Mouse (Mus musculus) CH12F3 (cell line): ENCODE measurements around the gene Fgd3.

Experiments used
- in situ Hi-C: fragments of 300-500 bp; cut with MboI; formaldehyde crosslinking; loops from 2 replicates; pipeline ENCODE4 v1.14.3; 2020; ENCODE audit warnings: low sequenced_read_pairs

Gene Fgd3

GRCm38 (mm10) chr13:49218651-49219050 lies 101.5 kb downstream of the Fgd3 start:
- in situ Hi-C loops: no loop called here

DNA sequence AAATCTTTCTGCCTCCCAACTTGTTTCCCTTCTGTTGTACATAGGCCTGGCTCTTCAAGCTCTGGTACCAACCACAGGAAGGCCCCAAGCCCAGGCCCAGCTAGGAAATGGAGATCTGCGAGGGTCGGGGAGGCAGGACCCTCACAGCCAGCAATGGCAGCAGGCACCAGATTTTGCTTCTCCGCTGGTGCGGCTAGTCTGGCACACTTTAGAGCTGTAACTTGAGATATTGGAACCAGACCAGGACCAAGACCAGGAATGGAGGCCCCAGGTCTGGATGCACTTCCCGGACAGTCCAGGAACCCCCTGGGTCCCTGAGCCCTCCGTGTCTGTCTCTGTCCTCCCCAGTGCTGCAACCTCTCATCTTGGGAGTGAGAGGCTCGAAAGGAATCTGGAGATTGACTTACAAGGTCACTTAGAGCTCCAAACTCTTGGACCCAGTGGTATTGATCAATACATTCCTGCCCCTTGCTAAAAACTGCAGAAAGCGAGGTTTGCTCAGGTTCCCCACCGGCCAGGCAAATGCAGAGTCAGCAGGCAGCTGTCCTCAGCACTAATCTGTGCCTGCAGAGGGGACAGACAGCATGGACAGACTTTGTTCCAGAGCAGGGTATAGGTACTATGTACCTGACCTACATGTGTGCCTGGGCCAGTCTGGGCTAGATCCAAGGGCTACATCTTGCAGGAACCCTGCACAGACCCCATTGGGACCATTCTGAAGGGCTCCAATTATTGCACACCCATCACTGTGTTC lies 103.1 kb downstream of the Fgd3 start:
- in situ Hi-C loops: no loop called here

- in situ Hi-C loops: no loop called here
Measured at GRCm38 (mm10) chr13:49216220-49216552, 103.9 kb downstream of the Fgd3 start.

DNA sequence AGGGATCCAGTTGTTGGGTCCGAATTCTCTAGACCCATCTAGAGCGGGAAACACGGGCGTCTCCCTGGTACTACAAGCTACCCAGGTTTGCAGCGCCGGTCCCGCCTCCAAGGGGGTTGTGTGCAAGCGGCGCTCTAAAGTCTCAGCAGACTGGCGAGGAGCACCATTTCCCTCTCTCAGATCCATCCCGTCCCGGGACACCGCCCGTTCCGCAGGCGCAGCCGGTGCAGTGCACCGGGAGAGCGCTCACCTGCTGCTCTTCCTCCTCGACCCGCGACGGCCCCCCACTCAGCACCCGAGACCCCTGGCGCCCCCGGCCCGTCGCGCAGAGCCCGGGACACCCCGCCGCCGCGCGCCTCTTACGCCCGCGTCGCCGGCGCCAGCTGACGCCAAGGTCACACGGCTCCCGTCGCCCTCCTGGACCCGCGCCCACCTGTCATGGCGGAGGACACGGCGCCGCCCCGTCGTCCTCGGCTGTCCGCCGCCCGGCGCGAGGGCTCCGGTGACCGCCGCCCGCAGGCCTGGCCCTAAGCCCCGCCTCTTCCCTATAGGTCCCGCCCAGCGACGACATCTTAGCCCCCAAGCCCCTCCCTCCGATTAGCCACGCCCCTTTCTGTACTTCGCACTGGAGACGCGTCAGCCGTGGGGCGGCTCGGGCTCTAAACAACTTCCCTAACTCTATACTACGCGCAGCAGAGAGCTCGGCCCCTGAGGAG lies 104.4 kb downstream of the Fgd3 start, which contains the start of gene Card19:
Gene Card19 (minus strand): TSS at position 534 of the 716 bp plus-strand sequence.
- in situ Hi-C loops: no loop called here

GRCm38 (mm10) chr13:49215128-49215503 lies 105.0 kb downstream of the Fgd3 start:
- in situ Hi-C loops: no loop called here

DNA sequence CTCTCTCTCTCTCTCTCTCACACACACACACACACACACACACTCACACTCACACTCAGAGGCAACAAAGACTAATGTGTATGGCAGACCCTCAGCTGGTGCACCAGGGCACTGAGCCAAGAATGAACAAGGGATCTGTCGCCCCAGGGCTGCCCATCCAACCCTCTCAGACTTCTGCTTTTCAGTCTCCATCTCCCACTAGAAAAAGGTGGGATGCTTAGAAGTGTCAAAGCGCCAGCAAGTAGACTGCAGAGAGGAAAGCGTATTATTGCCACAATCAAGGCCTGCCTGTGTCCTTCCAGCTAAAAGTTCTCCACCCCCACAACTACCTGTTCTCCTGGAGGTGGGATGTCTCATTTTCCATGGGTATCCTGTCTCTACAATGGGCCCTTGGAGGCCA lies 105.7 kb downstream of the Fgd3 start:
- in situ Hi-C loops: no loop called here

DNA sequence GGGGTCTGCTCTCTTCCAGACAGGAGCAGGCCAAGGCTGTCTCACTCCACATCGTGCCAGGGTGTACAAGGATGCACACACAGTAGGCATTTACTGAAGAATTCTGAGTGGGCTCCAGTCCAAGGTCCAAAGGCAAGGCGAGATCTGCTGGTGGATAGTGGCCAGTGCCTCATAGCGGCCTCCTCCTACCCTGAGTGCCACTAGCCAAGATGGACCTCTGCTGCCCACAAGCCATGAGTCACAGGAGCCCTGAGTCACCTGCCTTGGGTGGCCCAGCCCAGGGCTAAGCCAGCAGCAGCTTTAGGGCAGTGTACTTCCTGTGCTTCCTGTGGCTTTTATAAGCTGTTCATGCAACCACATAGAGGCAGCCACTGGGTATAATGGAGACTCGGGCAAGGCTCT lies 106.6 kb downstream of the Fgd3 start:
- in situ Hi-C loops: no loop called here

- in situ Hi-C loops: no loop called here
Measured at GRCm38 (mm10) chr13:49212711-49213500, 107.2 kb downstream of the Fgd3 start.
